Mouse (Mus musculus): Measurements from ENCODE around the gene Map3k20. TPM values are rescaled to one million over a fixed set of nuclear protein-coding genes. Genes with fewer than 3 reads are reported as not detected.
A peak's percentile ranks its signal among the peaks of the same experiment; 100 is the strongest.

Gene Map3k20
- total RNA-seq, 4 experiments from 2014 or later = 11.2 to 17.0 (median 13.7) TPM

- DNase-seq (ENCODE audit: low spot score in 2 of 2) = no peak
Observed at GRCm38 (mm10) chr2:72416095-72417080, 131.0 kb downstream of the Map3k20 start.

DNA sequence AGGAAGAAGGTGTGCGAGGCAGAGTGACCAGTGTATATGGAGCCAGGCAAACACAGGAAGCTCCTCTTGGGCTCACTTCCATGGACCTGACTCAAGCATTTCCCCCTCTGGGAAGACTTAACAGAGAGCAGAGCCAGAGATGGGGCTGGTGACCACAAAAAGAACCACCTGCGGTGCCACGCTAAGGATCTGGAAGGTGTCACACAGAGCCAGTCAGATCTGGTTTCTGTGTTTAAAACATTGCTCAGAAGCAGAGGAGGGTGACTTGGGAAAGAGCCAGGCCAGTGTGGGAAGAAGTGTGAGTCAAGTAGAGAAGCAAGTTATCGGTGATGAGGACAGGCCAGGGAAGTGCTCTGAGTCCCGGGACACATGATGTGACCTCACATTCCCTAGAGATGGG is 135.1 kb downstream of the Map3k20 start:
- DNase-seq (ENCODE audit: low spot score in 2 of 2) = no peak

DNA sequence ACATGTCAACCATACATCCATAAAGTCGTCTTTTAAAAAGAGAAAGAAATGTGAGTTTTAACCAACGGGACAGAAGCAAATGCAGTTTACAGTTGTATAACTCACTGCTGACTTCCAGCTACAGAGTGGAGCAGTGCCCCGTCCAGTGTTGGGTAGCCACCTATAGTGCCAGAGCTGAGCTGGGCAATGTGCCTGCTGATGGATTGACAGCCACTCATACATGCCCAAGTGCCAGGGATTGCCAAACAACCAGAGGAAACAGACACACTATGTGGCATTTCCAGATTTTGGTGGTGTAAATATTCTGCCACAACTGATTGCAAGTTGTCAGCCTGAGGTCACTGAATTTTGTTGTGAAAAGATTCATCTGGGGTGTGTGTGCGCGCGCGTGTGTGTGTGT is 139.2 kb downstream of the Map3k20 start:
- DNase-seq (ENCODE audit: low spot score in 2 of 2) = no peak

DNA sequence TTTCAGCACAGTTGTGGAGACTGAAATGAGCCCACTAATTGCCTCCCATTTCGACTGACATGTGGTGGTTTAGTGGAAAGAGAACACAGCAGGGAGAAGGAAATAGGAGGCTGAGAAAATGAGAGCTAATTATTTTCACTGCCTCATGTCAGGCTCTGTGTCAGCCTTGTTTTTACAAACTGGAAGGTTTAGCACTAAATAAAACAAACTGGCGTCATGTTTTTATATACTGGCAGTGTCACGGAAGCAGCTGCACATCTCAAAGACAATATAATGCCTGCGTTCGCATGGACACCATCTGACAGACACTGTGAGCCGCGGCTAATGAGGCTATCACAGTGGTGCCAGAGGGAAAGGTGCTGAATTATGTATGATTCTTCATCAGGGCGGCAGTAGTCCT is 141.3 kb downstream of the Map3k20 start:
- peak; percentile 23 to 30 for DNase-seq (ENCODE audit: low spot score in 2 of 2)

GRCm38 (mm10) chr2:72427288-72427687 is 141.9 kb downstream of the Map3k20 start:
- DNase-seq (ENCODE audit: low spot score in 2 of 2) = no peak

DNA sequence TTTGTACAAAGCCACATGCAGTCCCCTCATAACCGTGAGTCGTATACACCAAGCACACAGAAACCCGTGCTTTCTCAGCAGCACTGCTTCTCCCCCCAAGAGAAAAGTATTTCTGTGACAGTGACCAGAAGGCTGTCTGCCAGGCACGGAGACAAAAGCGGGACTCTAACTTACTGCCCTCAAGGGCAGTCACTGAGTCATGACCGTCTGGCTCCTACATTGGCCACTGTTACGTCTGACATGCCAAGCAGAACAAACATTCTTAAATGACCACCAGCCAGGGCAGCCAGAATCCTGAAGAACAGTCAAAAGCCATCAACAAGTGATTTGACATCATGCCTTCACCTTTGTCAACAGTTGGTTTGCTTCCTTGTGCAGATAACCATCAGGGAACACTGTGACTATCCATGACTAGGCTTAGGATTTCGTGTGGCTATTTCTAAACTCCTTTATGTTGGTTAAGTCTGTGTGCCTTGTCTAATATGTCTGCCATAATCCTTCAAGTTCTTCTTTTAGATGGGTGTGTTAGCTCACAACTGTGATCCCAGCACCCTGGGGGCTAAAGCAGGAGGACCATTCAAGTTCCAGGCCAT is 153.6 kb downstream of the Map3k20 start:
- no peak for DNase-seq (ENCODE audit: low spot score in 2 of 2)

- no peak for DNase-seq (ENCODE audit: low spot score in 2 of 2)
Observed at GRCm38 (mm10) chr2:72441010-72441409, 155.6 kb downstream of the Map3k20 start.

- DNase-seq (ENCODE audit: low spot score in 2 of 2) = no peak
Observed at GRCm38 (mm10) chr2:72442825-72443224, 157.4 kb downstream of the Map3k20 start.

- no peak for DNase-seq (ENCODE audit: low spot score in 2 of 2)
Observed at GRCm38 (mm10) chr2:72443960-72444359, 158.5 kb downstream of the Map3k20 start.

DNA sequence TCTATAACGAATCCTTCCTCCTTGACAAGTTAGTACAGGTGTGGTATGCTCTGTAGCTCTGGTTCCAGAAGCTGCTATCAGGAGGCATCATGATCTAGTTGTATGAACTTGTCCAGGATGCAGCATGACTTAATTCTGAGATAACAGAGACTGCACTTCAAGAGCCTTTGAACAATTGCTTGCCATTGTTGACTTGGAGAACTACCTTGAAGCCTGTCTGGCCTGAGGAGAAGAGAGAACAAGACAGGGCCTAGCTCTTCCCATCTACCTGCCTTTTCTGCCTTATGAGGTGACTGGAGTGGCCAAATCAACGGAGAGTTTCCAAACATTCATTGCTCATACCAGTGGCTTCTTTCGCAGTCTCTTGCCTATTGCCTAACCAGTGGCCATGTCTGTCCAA is 160.7 kb downstream of the Map3k20 start:
- no peak for DNase-seq (ENCODE audit: low spot score in 2 of 2)

- no peak for DNase-seq (ENCODE audit: low spot score in 2 of 2)
Observed at GRCm38 (mm10) chr2:72446615-72447014, 161.2 kb downstream of the Map3k20 start.

DNA sequence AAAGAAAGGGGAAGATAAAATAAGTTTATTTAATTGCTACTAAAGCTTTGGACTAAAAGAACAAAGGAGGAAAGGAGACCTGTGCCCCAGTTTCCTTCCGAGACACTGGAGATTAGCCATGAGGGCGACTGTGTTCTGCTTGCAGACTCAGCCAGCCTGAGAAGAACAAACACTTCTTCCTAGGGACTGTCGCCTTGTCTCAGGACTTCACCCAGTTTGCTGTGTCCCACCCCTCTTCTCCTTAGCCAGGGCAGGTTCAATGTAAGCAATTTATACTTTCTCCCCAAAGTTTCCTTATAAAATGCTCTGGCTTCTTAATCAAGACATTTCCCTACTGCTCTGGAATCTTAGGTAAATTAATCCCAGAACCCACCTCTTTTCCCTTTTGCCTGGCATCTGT is 168.1 kb downstream of the Map3k20 start:
- no peak for DNase-seq (ENCODE audit: low spot score in 2 of 2)

DNA sequence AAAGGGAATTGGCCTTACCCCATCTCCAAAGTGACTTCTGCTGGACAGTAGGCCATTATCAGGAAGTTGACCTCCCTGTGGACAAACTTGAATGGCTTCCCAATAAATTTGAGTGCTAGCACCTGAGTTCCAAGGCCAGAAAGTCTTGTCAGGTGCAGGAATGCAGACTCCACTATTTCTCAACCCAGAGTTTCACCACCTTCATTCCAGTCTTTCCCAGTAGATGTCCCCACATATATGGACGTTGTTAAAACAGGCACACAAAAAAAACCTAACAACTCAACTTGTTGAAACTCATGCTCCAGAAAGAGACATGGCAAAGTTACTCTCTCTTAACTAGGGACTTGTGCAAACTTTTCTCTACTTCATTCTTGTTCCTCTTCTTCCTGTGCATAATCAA is 170.8 kb downstream of the Map3k20 start:
- DNase-seq (ENCODE audit: low spot score in 2 of 2) = no peak

DNA sequence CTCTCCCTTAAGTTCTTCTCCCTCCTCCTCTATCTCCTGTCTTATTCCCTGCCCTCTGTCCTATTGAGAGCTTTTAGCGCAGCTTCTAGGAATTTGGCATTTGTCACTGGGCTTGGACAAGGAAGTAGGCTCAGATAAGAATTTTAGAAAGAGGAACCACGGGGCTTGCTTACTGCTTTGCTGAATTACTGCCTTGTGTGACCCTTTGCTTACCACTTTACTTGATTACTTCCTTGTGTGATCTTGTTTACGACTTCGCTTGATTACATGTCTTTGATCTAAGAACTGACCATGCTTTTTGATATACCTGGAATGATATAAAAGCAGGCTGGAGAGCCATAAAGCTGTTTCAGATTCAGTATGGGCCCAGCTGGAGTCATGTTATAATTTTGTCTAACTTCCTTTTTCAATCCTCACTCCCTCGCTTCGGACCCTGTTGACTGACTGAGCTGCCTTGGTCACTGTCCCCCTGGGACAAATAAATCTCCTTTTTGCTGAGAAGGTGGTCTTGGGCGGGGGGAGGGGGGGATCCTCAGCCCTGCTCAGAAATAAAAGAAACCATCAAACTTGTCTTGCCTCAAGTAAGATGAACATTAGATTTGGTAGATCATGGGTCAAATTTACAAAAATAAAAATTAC is 179.1 kb downstream of the Map3k20 start:
- no peak for DNase-seq (ENCODE audit: low spot score in 2 of 2)

DNA sequence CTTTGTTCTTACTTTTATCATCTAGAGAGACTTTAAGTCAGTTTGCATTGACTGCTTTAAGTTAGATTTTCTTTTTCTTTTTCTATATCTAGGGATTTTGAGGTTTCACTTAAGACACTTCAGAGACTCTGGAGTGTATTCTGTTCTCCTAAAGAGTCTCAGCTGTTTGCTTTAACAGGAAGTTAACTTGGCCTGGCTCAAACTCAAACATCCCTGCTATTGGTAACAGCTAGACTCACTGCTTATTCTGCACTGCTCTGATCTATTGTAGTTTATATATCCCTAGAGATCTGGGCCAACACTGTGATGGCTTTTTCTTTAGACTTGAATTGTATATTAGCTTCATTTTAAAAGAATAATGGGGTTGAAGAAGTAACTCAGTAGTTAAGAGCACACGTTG is 182.2 kb downstream of the Map3k20 start:
- no peak for DNase-seq (ENCODE audit: low spot score in 2 of 2)

DNA sequence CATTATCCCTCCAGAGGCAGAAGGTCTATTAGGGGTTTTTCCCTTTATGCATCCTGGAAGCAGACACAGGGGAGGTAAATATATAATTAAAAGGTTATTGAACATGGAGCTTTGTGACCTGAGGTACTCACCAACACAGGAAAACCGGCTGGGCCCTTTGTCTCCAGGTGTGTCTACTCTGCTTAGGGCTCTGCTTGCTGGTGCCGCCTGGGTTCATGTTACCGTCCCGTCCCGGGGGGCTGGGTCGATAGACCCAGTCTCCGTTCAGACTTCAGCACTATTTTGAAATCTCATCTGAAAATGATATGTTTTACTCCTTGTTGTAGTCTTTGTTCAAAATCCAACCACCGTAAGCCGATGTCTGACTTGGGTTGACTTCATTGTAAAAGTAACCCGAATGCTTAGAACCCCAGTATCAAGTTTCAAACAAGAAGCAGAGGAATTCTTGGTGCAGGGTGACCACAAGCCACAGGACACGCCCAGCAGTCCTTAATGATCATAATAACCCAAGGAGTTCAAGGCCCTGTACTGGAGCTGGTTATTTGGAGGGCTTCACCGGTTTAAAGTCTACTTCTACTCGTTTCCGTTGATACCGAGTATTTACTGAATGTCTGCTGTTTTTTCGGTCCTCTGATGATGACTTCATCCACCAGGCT is 186.1 kb downstream of the Map3k20 start:
- DNase-seq (ENCODE audit: low spot score in 2 of 2) = no peak

- DNase-seq (ENCODE audit: low spot score in 2 of 2) = no peak
Observed at GRCm38 (mm10) chr2:72474531-72475287, 189.3 kb downstream of the Map3k20 start.

- DNase-seq (ENCODE audit: low spot score in 2 of 2) = no peak
Observed at GRCm38 (mm10) chr2:72475423-72475796, 190.0 kb downstream of the Map3k20 start.

GRCm38 (mm10) chr2:72475797-72476485 is 190.5 kb downstream of the Map3k20 start, which contains the start of gene Cdca7:
Gene Cdca7, plus strand, starts transcription at chr2:72476159.
- DNase-seq (ENCODE audit: low spot score in 2 of 2) = peak; percentile 19 to 37

- DNase-seq (ENCODE audit: low spot score in 2 of 2) = no peak
Observed at GRCm38 (mm10) chr2:72476486-72477211, 191.2 kb downstream of the Map3k20 start.

All from layer of hippocampus, adult 8-10 months (tissue).